Comparison of ENCODE assay signal across 15 mouse cellular contexts in the genomic region with DNA sequence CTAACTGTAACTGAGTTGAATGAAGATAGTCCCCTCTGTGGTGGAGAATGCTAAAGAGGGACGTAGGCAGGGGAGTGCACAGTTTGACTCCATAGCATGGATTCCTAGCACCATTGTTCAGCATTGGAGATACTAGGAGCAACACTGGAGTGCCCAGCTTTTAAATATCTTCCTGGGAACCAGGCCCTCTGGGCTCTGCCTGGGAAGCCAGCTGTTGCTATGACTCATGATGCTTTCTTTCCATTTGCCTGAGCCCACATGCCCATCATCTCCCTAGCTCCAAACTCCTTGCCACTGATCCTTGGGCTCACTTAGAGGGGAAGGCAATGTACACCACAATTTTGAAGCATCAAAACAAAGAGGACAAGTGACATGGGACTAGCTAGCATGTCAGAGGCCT. TPM values are rescaled to one million over a fixed set of nuclear protein-coding genes. Genes with fewer than 3 reads are reported as not detected.
A peak's percentile ranks its signal among the peaks of the same experiment; 100 is the strongest.
DNase-seq lines count a peak whose midpoint lies in the region; ATAC-seq lines count a peak whose summit lies in the region.
"Had no signal": no experiment of that assay in that cellular context is flagged by ENCODE, and none has a peak within 500 bp of the region (broad histone marks: within the 10 kb centered on the region; RNA-seq: fewer than 3 reads in every experiment).

No protein-coding gene starts in this region.

- 63% methylated on average over 1 of the region's 1 CpGs for WGBS in heart, embryonic 10.5 days
- 64% methylated on average over 1 of the region's 1 CpGs for WGBS in hindbrain, embryonic 13.5 days
- 33% methylated on average over 1 of the region's 1 CpGs for WGBS in hindbrain, embryonic 16.5 days

- peaks cover 76% of the 10 kb centered on the region for H3K4me1 ChIP-seq in heart, embryonic 10.5 days
- H3K4me1 ChIP-seq in hindbrain, embryonic 13.5 days (replicated peaks) = peaks cover 37% of the 10 kb centered on the region
- peaks cover 20% of the 10 kb centered on the region for H3K4me1 ChIP-seq in hindbrain, embryonic 16.5 days (ENCODE audit: control insufficient read depth, insufficient read depth, low read depth, low read length)

- no peak overlapping the region for H3K4me2 ChIP-seq in hindbrain, embryonic 13.5 days
- H3K4me2 ChIP-seq in hindbrain, embryonic 16.5 days (ENCODE audit: low read length) = no peak overlapping the region
- H3K4me2 ChIP-seq: intestine, embryonic 15.5 days; liver, embryonic 11.5 days; neural tube, embryonic 13.5 days had no signal

- H3K4me3 ChIP-seq in heart, embryonic 10.5 days = no peak overlapping the region
- no peak overlapping the region for H3K4me3 ChIP-seq in hindbrain, embryonic 13.5 days
- no peak overlapping the region for H3K4me3 ChIP-seq in hindbrain, embryonic 16.5 days (ENCODE audit: low read length)
- H3K4me3 ChIP-seq: erythroblast, embryonic 14.5 days; intestine, embryonic 15.5 days; neural tube, embryonic 13.5 days had no signal

- H3K9ac ChIP-seq in hindbrain, embryonic 13.5 days = no peak overlapping the region
- no peak overlapping the region for H3K9ac ChIP-seq in hindbrain, embryonic 16.5 days (ENCODE audit: low read depth, low read length)
- H3K9ac ChIP-seq: intestine, embryonic 15.5 days; neural tube, embryonic 13.5 days had no signal

- ATAC-seq in hindbrain, embryonic 13.5 days (ENCODE audit: low FRiP score) = no peak
- ATAC-seq in hindbrain, embryonic 16.5 days = no peak
- ATAC-seq: CD4-positive, CD25-positive, alpha-beta regulatory T cell, adult 4 months; intestine, embryonic 15.5 days had no signal

- no peaks in the 10 kb centered on the region for H3K9me3 ChIP-seq in heart, embryonic 10.5 days
- no peaks in the 10 kb centered on the region for H3K9me3 ChIP-seq in hindbrain, embryonic 13.5 days
- H3K9me3 ChIP-seq in hindbrain, embryonic 16.5 days (ENCODE audit: control insufficient read depth, low read length) = no peaks in the 10 kb centered on the region
- H3K9me3 ChIP-seq: G1E; intestine, embryonic 15.5 days; neural tube, embryonic 13.5 days had no signal

- peaks cover 85% of the 10 kb centered on the region for H3K36me3 ChIP-seq in heart, embryonic 10.5 days
- no peaks in the 10 kb centered on the region; the same call in 1 of the 2 replicates for H3K36me3 ChIP-seq in hindbrain, embryonic 13.5 days
- no peaks in the 10 kb centered on the region for H3K36me3 ChIP-seq in hindbrain, embryonic 16.5 days (ENCODE audit: control insufficient read depth, insufficient read depth, low read length)
- H3K36me3 ChIP-seq: G1E had no signal

- peak overlapping the region; percentile 79 for H3K27ac ChIP-seq in heart, embryonic 10.5 days
- 0 out of 2 replicates have a peak overlapping the region, but pooled peaks have one; percentile 3 for H3K27ac ChIP-seq in hindbrain, embryonic 13.5 days
- H3K27ac ChIP-seq in hindbrain, embryonic 16.5 days (ENCODE audit: low read depth, low read length) = no peak overlapping the region
- H3K27ac ChIP-seq: intestine, embryonic 15.5 days had no signal

- no peak for DNase-seq in heart, embryonic 10.5 days (ENCODE audit: low spot score)
- DNase-seq in heart, adult 18-20 months = no peak
- DNase-seq in MN1 (ENCODE audit: low spot score) (peak; percentile 79), adipocyte (ENCODE audit: low spot score) (no peak)
- peak; percentile 90 for DNase-seq in brain, adult 2 months (ENCODE audit: low read depth, low spot score)
- no peak for DNase-seq in testis, postnatal 14 days (ENCODE audit: low spot score)
- DNase-seq: lung, adult 2 months had no signal

- H3K27me3 ChIP-seq in heart, embryonic 10.5 days (ENCODE audit: insufficient read depth, poor library complexity, severe bottlenecking) = no peaks in the 10 kb centered on the region
- no peaks in the 10 kb centered on the region for H3K27me3 ChIP-seq in hindbrain, embryonic 13.5 days
- H3K27me3 ChIP-seq in hindbrain, embryonic 16.5 days (replicated peaks; ENCODE audit: control insufficient read depth, insufficient read depth, low read length) = no peaks in the 10 kb centered on the region
- H3K27me3 ChIP-seq: intestine, embryonic 15.5 days; neural tube, embryonic 13.5 days had no signal

RNA-seq across cellular contexts. Expression of gene Anxa6, which starts 16.5 kb away (rescaled TPM):
- 255 and 342 TPM in 2 replicates for polyA plus RNA-seq in heart, embryonic 10.5 days (2016; fragmentation: Nextera tagmentation; extraction: Ambion mirVana)
- total RNA-seq in heart, adult 18-20 months (2021) = 100 to 1,000 TPM; 206 to 210 TPM
- 59.3 and 61.1 TPM in 2 replicates for polyA plus RNA-seq in hindbrain, embryonic 13.5 days (2015; fragmentation: Nextera tagmentation; extraction: Ambion mirVana)
- polyA plus RNA-seq in hindbrain, embryonic 16.5 days (2015; fragmentation: Nextera tagmentation; extraction: Ambion mirVana) = 72.4 and 84.0 TPM in 2 replicates

RNA-seq across cellular contexts. Expression of gene Tnip1, which starts 54.0 kb away (rescaled TPM):
- 22.7 and 23.7 TPM in 2 replicates for polyA plus RNA-seq in heart, embryonic 10.5 days (2016; fragmentation: Nextera tagmentation; extraction: Ambion mirVana)
- total RNA-seq in heart, adult 18-20 months (2021) = 10 to 100 TPM; 26.7 to 32.7 TPM
- 19.3 TPM in 2 replicates for polyA plus RNA-seq in hindbrain, embryonic 13.5 days (2015; fragmentation: Nextera tagmentation; extraction: Ambion mirVana)
- polyA plus RNA-seq in hindbrain, embryonic 16.5 days (2015; fragmentation: Nextera tagmentation; extraction: Ambion mirVana) = 19.6 and 20.4 TPM in 2 replicates

Comparison
In these comparisons a context has a peak if more than half of its experiments do, and no peak if none do; other contexts are left out.
1. DNase-seq: peak in MN1 (single experiment) and brain, adult 2 months (single experiment); none in heart, embryonic 10.5 days (single experiment), heart, adult 18-20 months (0 of 2), adipocyte (single experiment) and testis, postnatal 14 days (single experiment).